Mouse (Mus musculus) A20 (cell line): ENCODE measurements around the gene Nudt16l1.

Experiments used
- DNase-seq: peaks from one replicate; pipeline ENCODE4 v3.0.0-alpha.2; 2011; ENCODE audit warnings: low read depth, low spot score

Nudt16l1 gene

GRCm38 (mm10) chr16:4913783-4914735, 24.5 kb upstream of the Nudt16l1 start:
- DNase-seq = peak; percentile 62

- DNase-seq = no peak
Measured at GRCm38 (mm10) chr16:4915931-4916330, 22.6 kb upstream of the Nudt16l1 start.

GRCm38 (mm10) chr16:4916608-4917007, 22.0 kb upstream of the Nudt16l1 start:
- DNase-seq = no peak

- DNase-seq = no peak
Measured at GRCm38 (mm10) chr16:4920556-4920955, 18.0 kb upstream of the Nudt16l1 start.

- no peak for DNase-seq
Measured at GRCm38 (mm10) chr16:4922481-4922880, 16.1 kb upstream of the Nudt16l1 start.

- no peak for DNase-seq
Measured at GRCm38 (mm10) chr16:4923996-4924395, 14.6 kb upstream of the Nudt16l1 start.

GRCm38 (mm10) chr16:4927967-4928366, 10.6 kb upstream of the Nudt16l1 start:
- DNase-seq = no peak

GRCm38 (mm10) chr16:4928474-4928873, 10.1 kb upstream of the Nudt16l1 start:
- no peak for DNase-seq

- no peak for DNase-seq
Measured at GRCm38 (mm10) chr16:4932429-4932828, 6.1 kb upstream of the Nudt16l1 start.

GRCm38 (mm10) chr16:4935430-4935829, 3.1 kb upstream of the Nudt16l1 start:
- no peak for DNase-seq

- DNase-seq = no peak
Measured at GRCm38 (mm10) chr16:4935931-4936703, 2.4 kb upstream of the Nudt16l1 start.

GRCm38 (mm10) chr16:4937351-4938190, 990 bp upstream of the Nudt16l1 start:
- no peak for DNase-seq

- DNase-seq = peak; percentile 96
Measured at GRCm38 (mm10) chr16:4938989-4939388, 428 bp downstream of the Nudt16l1 start.

- DNase-seq = no peak
Measured at GRCm38 (mm10) chr16:4939412-4939811, 851 bp downstream of the Nudt16l1 start.

- no peak for DNase-seq
Measured at GRCm38 (mm10) chr16:4940311-4940850, 1.8 kb downstream of the Nudt16l1 start.

GRCm38 (mm10) chr16:4941016-4941415, 2.5 kb downstream of the Nudt16l1 start:
- DNase-seq = no peak

GRCm38 (mm10) chr16:4942868-4943267, 4.3 kb downstream of the Nudt16l1 start:
- DNase-seq = no peak

GRCm38 (mm10) chr16:4943431-4943830, 4.9 kb downstream of the Nudt16l1 start:
- DNase-seq = no peak

- DNase-seq = no peak
Measured at GRCm38 (mm10) chr16:4945415-4945814, 6.9 kb downstream of the Nudt16l1 start.

GRCm38 (mm10) chr16:4946155-4946554, 7.6 kb downstream of the Nudt16l1 start:
- no peak for DNase-seq

GRCm38 (mm10) chr16:4947378-4947777, 8.8 kb downstream of the Nudt16l1 start:
- no peak for DNase-seq
